Mouse (Mus musculus) liver, postnatal 0 days (tissue): ENCODE data around the gene Ptpn22. TPM values are rescaled to one million over a fixed set of nuclear protein-coding genes. Genes with fewer than 3 reads are reported as not detected.

Source experiments
- ATAC-seq: fragments of 200-750 bp; cut with Nextera tagmentation; 2 replicates; pipeline ENCODE4 v1.8.0; 2017; ENCODE audit warnings: mild to moderate bottlenecking, moderate library complexity
- DNase-seq: peaks from one replicate; pipeline ENCODE4 v3.0.0-alpha.2; 2016
- H3K27ac ChIP-seq: fragments of 300-500 bp; sonication (generic); 2 replicates; pipeline ENCODE4 v1.5.1; 2014; ENCODE audit warnings: antibody characterized with exemption, moderate library complexity, mild to moderate bottlenecking, low read depth
- H3K27me3 ChIP-seq: fragments of 300-500 bp; sonication (generic); 2 replicates; pipeline ENCODE4 v1.6.1; 2014; ENCODE audit warnings: low read length, control low read depth, mixed read lengths; ENCODE audit not compliant: insufficient read depth
- H3K36me3 ChIP-seq: fragments of 300-500 bp; sonication (generic); replicated peaks from 2 replicates; pipeline ENCODE4 v1.6.1; 2014; ENCODE audit warnings: mild to moderate bottlenecking, control low read depth, low read length, moderate library complexity, mixed read lengths; ENCODE audit not compliant: insufficient read depth
- H3K4me1 ChIP-seq: fragments of 300-500 bp; sonication (generic); 2 replicates; pipeline ENCODE4 v1.6.1; 2014; ENCODE audit warnings: antibody characterized with exemption, mild to moderate bottlenecking, control low read depth; ENCODE audit not compliant: insufficient read depth
- H3K4me2 ChIP-seq: fragments of 300-500 bp; sonication (generic); 2 replicates; pipeline ENCODE4 v1.6.1; 2014; ENCODE audit warnings: low read depth, mild to moderate bottlenecking, low read length, moderate library complexity, mixed read lengths
- H3K4me3 ChIP-seq: fragments of 300-500 bp; sonication (generic); 2 replicates; pipeline ENCODE4 v1.5.1; 2014; ENCODE audit warnings: low read depth, low read length
- H3K9ac ChIP-seq: fragments of 300-500 bp; sonication (generic); replicated peaks from 2 replicates; pipeline ENCODE4 v1.6.1; 2014; ENCODE audit warnings: mild to moderate bottlenecking, moderate library complexity
- H3K9me3 ChIP-seq: fragments of 300-500 bp; sonication (generic); 2 replicates; pipeline ENCODE4 v1.6.1; 2016; ENCODE audit warnings: mild to moderate bottlenecking, control low read depth, low read length, mixed read lengths
- CTCF ChIP-seq: sonication (generic); IDR thresholded peaks from 2 replicates; pipeline ENCODE4 v1.5.1; 2016; ENCODE audit warnings: antibody characterized with exemption, low read depth
- EP300 ChIP-seq: IDR thresholded peaks from 2 replicates; pipeline ENCODE4 v1.6.1; 2016; ENCODE audit warnings: antibody characterized with exemption, low read depth, mild to moderate bottlenecking
- WGBS: fragments of 180-500 bp; shearing (Covaris S2); extraction: QIAGEN DNeasy Blood & Tissue Kit; methylation state at CpG from one replicate; pipeline ENCODE4 v1.1.7; 2014; ENCODE audit not compliant: insufficient replicate concordance; 5-methylcytosine and 5-hydroxymethylcytosine counted together
- polyA plus RNA-seq: library from polyadenylated mRNA; unstranded; fragments of >200 nt; fragmentation: Nextera tagmentation; extraction: Ambion mirVana; gene quantifications from 2 replicates; pipeline ENCODE4 v1.2.1, GENCODE M21; 2015

The Ptpn22 gene
- polyA plus RNA-seq, 1 experiment from 2014 or later: 3.0 TPM

- TF ChIP-seq CTCF (no peak), EP300 (no peak)
- Histone ChIP-seq H3K4me1 (no peaks in the 10 kb centered on the region), H3K4me2 (no peak overlapping the region), H3K9ac (no peak overlapping the region), H3K27ac (peak overlapping the region; percentile 57), H3K27me3 (no peaks in the 10 kb centered on the region), H3K9me3 (no peaks in the 10 kb centered on the region), H3K4me3 (no peak overlapping the region), H3K36me3 (no peaks in the 10 kb centered on the region)
- no peak for ATAC-seq
- DNase-seq: no peak
- 79% methylated on average over 6 of the region's 6 CpGs for WGBS
Observed at GRCm38 (mm10) chr3:103857977-103858563, 1.5 kb upstream of the Ptpn22 start.

GRCm38 (mm10) chr3:103859851-103860391 lies 326 bp downstream of the Ptpn22 start:
- Histone ChIP-seq H3K4me1 (no peaks in the 10 kb centered on the region), H3K27ac (peak overlapping the region; percentile 91), H3K4me2 (peak overlapping the region; percentile 58), H3K36me3 (no peaks in the 10 kb centered on the region), H3K27me3 (no peaks in the 10 kb centered on the region), H3K9ac (peak overlapping the region; percentile 1; the same call in 1 of the 2 replicates), H3K9me3 (no peaks in the 10 kb centered on the region), H3K4me3 (peak overlapping the region; percentile 25)
- whole genome bisulfite sequencing: 30% methylated on average over 6 of the region's 6 CpGs
- TF ChIP-seq EP300 (no peak), CTCF (no peak)
- ATAC-seq (peak; percentile 65), DNase-seq (peak; percentile 38)

GRCm38 (mm10) chr3:103862721-103863220 lies 3.2 kb downstream of the Ptpn22 start:
- DNase-seq: no peak
- no peak overlapping the region for H3K4me3 ChIP-seq
- H3K4me1 ChIP-seq: no peaks in the 10 kb centered on the region
- H3K9me3 ChIP-seq: no peaks in the 10 kb centered on the region
- no peak overlapping the region for H3K27ac ChIP-seq
- ATAC-seq: no peak
- no peaks in the 10 kb centered on the region for H3K27me3 ChIP-seq
- WGBS: 72% methylated on average over 4 of the region's 4 CpGs
- H3K36me3 ChIP-seq: no peaks in the 10 kb centered on the region
- no peak overlapping the region for H3K4me2 ChIP-seq
- no peak overlapping the region for H3K9ac ChIP-seq
- TF ChIP-seq EP300 (no peak), CTCF (no peak)

GRCm38 (mm10) chr3:103864200-103864599 lies 4.6 kb downstream of the Ptpn22 start:
- H3K27ac ChIP-seq: no peak overlapping the region
- H3K9ac ChIP-seq: no peak overlapping the region
- H3K4me2 ChIP-seq: no peak overlapping the region
- H3K4me3 ChIP-seq: no peak overlapping the region
- no peak for DNase-seq
- ATAC-seq: no peak
- WGBS: 80% methylated on average over 6 of the region's 6 CpGs
- TF ChIP-seq EP300: no peak
- H3K4me1 ChIP-seq: no peaks in the 10 kb centered on the region
- H3K36me3 ChIP-seq: no peaks in the 10 kb centered on the region
- H3K27me3 ChIP-seq: no peaks in the 10 kb centered on the region
- H3K9me3 ChIP-seq: no peaks in the 10 kb centered on the region

GRCm38 (mm10) chr3:103867424-103867971 lies 7.9 kb downstream of the Ptpn22 start:
- Histone ChIP-seq H3K27me3 (no peaks in the 10 kb centered on the region), H3K4me2 (no peak overlapping the region), H3K36me3 (no peaks in the 10 kb centered on the region), H3K4me3 (no peak overlapping the region), H3K27ac (no peak overlapping the region), H3K9me3 (no peaks in the 10 kb centered on the region), H3K4me1 (no peaks in the 10 kb centered on the region), H3K9ac (no peak overlapping the region)
- no peak for DNase-seq
- 76% methylated on average over 5 of the region's 5 CpGs for WGBS
- TF ChIP-seq EP300 (no peak), CTCF (no peak)
- ATAC-seq: no peak

- DNase-seq (no peak), ATAC-seq (no peak)
- Histone ChIP-seq H3K27me3 (no peaks in the 10 kb centered on the region), H3K27ac (no peak overlapping the region), H3K9me3 (no peaks in the 10 kb centered on the region), H3K4me1 (peaks cover 2% of the 10 kb centered on the region; the same call in 1 of the 2 replicates), H3K4me2 (no peak overlapping the region), H3K9ac (no peak overlapping the region), H3K36me3 (no peaks in the 10 kb centered on the region), H3K4me3 (no peak overlapping the region)
- TF ChIP-seq EP300: no peak
- TF ChIP-seq CTCF: no peak
- 64% methylated on average over 4 of the region's 4 CpGs for WGBS
Observed at GRCm38 (mm10) chr3:103868008-103868407, 8.4 kb downstream of the Ptpn22 start.
